Mouse (Mus musculus) adrenal gland, postnatal 10 days (tissue): ENCODE results near the gene Hps5. TPM values are rescaled to one million over a fixed set of nuclear protein-coding genes. Genes with fewer than 3 reads are reported as not detected.
A peak's percentile ranks its signal among the peaks of the same experiment; 100 is the strongest.
"Not testable (repeated sequence)": the region's sequence is repeated elsewhere in the genome, so short reads cannot be mapped to it uniquely, and the experiment has no call there.

Experiments
- DNase-seq: peaks from one replicate; pipeline ENCODE4 v3.0.0; 2021; ENCODE audit warnings: mixed read lengths
- long read RNA-seq, 2 experiments: library from polyadenylated mRNA; stranded (forward); transcript quantifications; one replicate each; pipeline ENCODE4 v2.0.0; 2021
- total RNA-seq, 2 experiments: library from RNA; stranded (reverse); gene quantifications; 2 replicates each; pipeline ENCODE4 v1.2.3; 2021

Hps5 gene
- 10 to 100 TPM; 21.7 to 21.9 TPM for total RNA-seq
- long read RNA-seq, experiment 1, full-length matches to known transcripts, result 5 of 14 reads
- long read RNA-seq, experiment 1, partial matches to known transcripts, result 3 of 14 reads
- long read RNA-seq, experiment 1, other reads (novel, unspliced or antisense), result 6 of 14 reads
- long read RNA-seq, experiment 2, full-length matches to known transcripts, result 3 of 7 reads
- long read RNA-seq, experiment 2, partial matches to known transcripts, result 0 of 7 reads
- long read RNA-seq, experiment 2, other reads (novel, unspliced or antisense), result 4 of 7 reads

GRCm38 (mm10) chr7:46795287-46796205, at the start of gene Hps5, which contains the start of gene Gtf2h1:
Gene Hps5, minus strand, starts transcription at chr7:46796064.
Gene Gtf2h1, plus strand, starts transcription at chr7:46796103.
- DNase-seq, result peak; percentile 100

GRCm38 (mm10) chr7:46845211-46845977, 49.5 kb upstream of the Hps5 start:
- DNase-seq, result peak; percentile 98

- DNase-seq, result peak; percentile 24
These were observed 47.7 kb upstream of the Hps5 start for GRCm38 (mm10) chr7:46843576-46843975.

GRCm38 (mm10) chr7:46842278-46842677, 46.4 kb upstream of the Hps5 start:
- no peak for DNase-seq

GRCm38 (mm10) chr7:46840787-46841525, 45.1 kb upstream of the Hps5 start, which contains the start of gene Ldha:
Gene Ldha, plus strand, starts transcription at chr7:46841475.
- no peak for DNase-seq

- peak; percentile 22 for DNase-seq
These were observed 44.5 kb upstream of the Hps5 start for GRCm38 (mm10) chr7:46840326-46840725.

- no peak for DNase-seq
These were observed 44.0 kb upstream of the Hps5 start for GRCm38 (mm10) chr7:46839861-46840260.

GRCm38 (mm10) chr7:46839446-46839845, 43.6 kb upstream of the Hps5 start:
- peak; percentile 53 for DNase-seq

- DNase-seq, result peak; percentile 76
These were observed 43.0 kb upstream of the Hps5 start for GRCm38 (mm10) chr7:46838891-46839302.

- peak; percentile 30 for DNase-seq
These were observed 42.3 kb upstream of the Hps5 start for GRCm38 (mm10) chr7:46838104-46838671.

GRCm38 (mm10) chr7:46837073-46837472, 41.2 kb upstream of the Hps5 start:
- no peak for DNase-seq

- DNase-seq, result no peak
These were observed 40.5 kb upstream of the Hps5 start for GRCm38 (mm10) chr7:46836357-46836756.

GRCm38 (mm10) chr7:46834994-46835610, 39.2 kb upstream of the Hps5 start:
- DNase-seq, result no peak

GRCm38 (mm10) chr7:46833670-46834255, 37.9 kb upstream of the Hps5 start:
- no peak for DNase-seq

GRCm38 (mm10) chr7:46833266-46833665, 37.4 kb upstream of the Hps5 start:
- DNase-seq, result peak; percentile 29

GRCm38 (mm10) chr7:46832112-46832810, 36.4 kb upstream of the Hps5 start:
- not testable (repeated sequence) for DNase-seq

GRCm38 (mm10) chr7:46831693-46832092, 35.8 kb upstream of the Hps5 start:
- DNase-seq, result no peak

- DNase-seq, result no peak
These were observed 35.1 kb upstream of the Hps5 start for GRCm38 (mm10) chr7:46830799-46831590.

GRCm38 (mm10) chr7:46829911-46830310, 34.0 kb upstream of the Hps5 start:
- DNase-seq, result peak; percentile 53
